Mouse (Mus musculus): ENCODE results near the gene Flg.

The Flg gene

GRCm38 (mm10) chr3:93273223-93273622 lies at the start of gene Flg:
Gene Flg (plus strand): TSS chr3:93273523.
- no peak for TF ChIP-seq GATA4 (IDR thresholded peaks at IDR 0.05; ENCODE audit: insufficient replicate concordance, low read length)

- no peak for TF ChIP-seq GATA4 (IDR thresholded peaks at IDR 0.05; ENCODE audit: insufficient replicate concordance, low read length)
Measured at GRCm38 (mm10) chr3:93297542-93297941, 24.2 kb downstream of the Flg start.

DNA sequence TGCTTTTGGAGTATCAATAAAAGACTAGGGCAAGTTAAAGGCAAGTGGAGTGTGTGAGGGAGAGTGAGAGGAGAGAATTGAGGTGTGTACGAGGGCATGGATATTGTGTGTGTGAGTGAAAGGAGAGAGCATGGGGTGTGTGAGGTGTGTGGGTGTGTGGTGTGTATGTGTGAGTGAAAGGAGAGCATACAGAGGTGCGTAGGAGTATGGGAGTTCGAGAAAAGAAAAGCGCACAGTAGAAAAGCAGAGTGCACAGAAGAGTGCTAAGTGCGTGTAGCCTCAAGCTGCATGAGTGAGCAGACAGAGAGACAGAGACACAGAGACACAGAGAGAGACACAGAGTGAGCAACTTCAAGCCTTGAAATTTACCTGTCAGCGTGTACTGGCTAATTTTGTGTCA lies 26.5 kb downstream of the Flg start:
- TF ChIP-seq GATA4 (IDR thresholded peaks at IDR 0.05; ENCODE audit: insufficient replicate concordance, low read length), result no peak

GRCm38 (mm10) chr3:93301896-93302295 lies 28.6 kb downstream of the Flg start:
- TF ChIP-seq GATA4 (IDR thresholded peaks at IDR 0.05; ENCODE audit: insufficient replicate concordance, low read length), result no peak

GRCm38 (mm10) chr3:93306142-93306541 lies 32.8 kb downstream of the Flg start:
- TF ChIP-seq GATA4 (IDR thresholded peaks at IDR 0.05; ENCODE audit: insufficient replicate concordance, low read length), result no peak

GRCm38 (mm10) chr3:93311371-93311770 lies 38.0 kb downstream of the Flg start:
- TF ChIP-seq GATA4 (IDR thresholded peaks at IDR 0.05; ENCODE audit: insufficient replicate concordance, low read length), result no peak

DNA sequence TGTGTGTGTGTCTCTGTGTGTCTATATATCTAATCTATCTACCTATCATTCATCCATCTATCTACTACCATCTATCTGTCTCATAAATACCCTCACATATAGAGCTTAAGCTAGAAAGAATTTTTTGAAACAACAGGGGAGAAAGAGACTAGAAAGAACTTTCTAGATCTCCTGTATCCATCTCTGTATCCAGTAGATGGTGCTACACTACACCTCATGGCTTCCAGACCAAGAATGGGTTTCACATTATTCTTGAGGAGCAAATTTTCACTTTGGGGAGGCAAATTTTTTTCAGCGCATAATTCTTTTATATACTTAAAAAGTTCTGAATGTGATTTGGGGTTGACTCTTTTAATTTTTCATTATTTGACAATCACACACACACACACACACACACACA lies 41.1 kb downstream of the Flg start:
- no peak for TF ChIP-seq GATA4 (IDR thresholded peaks at IDR 0.05; ENCODE audit: insufficient replicate concordance, low read length)

- TF ChIP-seq GATA4 (IDR thresholded peaks at IDR 0.05; ENCODE audit: insufficient replicate concordance, low read length), result no peak
Measured at GRCm38 (mm10) chr3:93319449-93319848, 46.1 kb downstream of the Flg start, which contains the start of gene Hrnr. Gene Hrnr (plus strand): TSS chr3:93319749.

DNA sequence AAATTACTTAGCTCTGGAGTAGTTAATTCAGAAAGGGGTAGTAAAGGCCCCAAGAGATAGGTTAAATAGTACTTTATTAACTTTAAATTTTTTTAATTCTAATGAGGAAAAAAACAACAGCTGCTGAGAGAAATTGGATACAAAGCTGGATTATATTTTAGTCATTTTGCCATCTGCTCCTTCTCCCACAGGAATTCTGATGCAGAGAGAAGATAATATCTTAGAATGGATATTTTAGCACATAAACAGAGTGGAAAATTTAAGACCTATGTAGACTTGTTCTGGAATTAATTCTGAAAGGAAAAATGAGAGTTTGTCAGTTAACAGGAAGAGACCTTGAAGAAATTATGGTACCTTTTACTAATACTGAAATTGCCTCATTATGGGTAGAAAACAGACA lies 64.4 kb downstream of the Flg start:
- no peak for TF ChIP-seq GATA4 (IDR thresholded peaks at IDR 0.05; ENCODE audit: insufficient replicate concordance, low read length)

DNA sequence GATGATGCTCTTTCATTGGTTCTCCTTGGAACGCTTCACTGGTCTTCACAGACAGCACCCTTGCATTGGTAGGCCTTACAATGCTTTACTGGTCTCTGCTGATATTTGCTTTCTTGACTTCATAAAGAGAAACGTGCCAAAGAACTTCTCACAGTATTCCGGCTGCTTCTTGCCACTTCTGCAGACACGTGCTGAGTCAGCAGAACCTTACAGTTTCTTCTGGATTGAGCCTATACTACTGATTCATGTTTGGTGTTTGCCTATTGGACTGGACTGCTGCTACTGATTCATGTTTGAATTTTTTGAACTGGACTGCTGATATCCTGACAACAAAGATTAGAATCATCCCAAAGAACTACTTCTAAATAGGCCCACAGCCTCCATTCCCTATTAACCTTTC lies 66.7 kb downstream of the Flg start:
- no peak for TF ChIP-seq GATA4 (IDR thresholded peaks at IDR 0.05; ENCODE audit: insufficient replicate concordance, low read length)

Measured in liver, adult (tissue).